Mouse (Mus musculus): ENCODE data around the gene Tmem120a. TPM values are rescaled to one million over a fixed set of nuclear protein-coding genes. Genes with fewer than 3 reads are reported as not detected.

Gene Tmem120a
- polyA plus RNA-seq (2015; fragmentation: Illumina TruSeq; extraction: RNeasy Lipid Tissue Mini Kit (QIAGEN cat#74804); ENCODE audit: insufficient read depth, low replicate concordance): 8.9 TPM

DNA sequence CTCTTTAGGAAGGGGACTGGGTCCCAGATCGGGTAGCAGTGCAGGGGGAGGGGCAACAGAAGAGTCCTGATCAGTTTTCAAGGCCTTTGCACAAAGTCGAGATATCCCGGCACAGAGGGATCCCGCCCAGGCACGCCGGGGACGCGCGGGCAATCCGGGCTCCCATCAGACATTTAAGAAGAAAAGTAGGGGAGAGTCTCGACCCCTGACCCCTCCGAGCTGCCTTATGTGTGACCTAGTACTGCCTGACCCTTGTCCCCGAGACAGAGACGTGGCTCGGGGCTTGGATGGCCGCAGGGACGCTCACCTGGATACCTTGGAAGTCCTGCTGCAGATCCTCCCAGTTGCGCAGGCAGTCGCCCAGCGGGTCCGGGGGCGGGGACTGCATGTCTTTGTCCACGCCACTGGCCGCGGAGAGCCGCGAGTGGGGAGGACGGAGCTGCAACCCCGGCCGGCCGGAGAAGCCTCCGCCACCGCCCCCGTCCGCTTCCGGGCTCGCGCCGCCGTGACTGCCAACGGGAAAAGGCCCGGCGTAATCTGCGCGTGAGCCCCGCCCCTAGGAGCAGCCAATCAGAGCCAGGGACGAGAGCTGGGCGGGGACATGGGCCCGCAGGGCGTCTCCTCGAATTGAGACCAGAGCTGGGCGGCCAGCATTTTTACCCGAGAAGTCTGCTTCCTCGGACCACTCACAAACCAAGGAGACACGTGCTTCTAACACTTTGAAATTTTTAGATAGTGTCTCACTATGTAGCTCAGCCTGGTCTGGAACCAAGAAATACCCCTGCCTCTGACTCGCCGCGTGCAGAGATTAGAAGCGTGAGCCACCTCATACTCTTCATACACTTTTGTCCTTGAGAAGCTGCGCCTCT is at the start of gene Tmem120a:
Gene Tmem120a, minus strand, starts transcription at position 708 of the 869 bp plus-strand sequence.

DNA sequence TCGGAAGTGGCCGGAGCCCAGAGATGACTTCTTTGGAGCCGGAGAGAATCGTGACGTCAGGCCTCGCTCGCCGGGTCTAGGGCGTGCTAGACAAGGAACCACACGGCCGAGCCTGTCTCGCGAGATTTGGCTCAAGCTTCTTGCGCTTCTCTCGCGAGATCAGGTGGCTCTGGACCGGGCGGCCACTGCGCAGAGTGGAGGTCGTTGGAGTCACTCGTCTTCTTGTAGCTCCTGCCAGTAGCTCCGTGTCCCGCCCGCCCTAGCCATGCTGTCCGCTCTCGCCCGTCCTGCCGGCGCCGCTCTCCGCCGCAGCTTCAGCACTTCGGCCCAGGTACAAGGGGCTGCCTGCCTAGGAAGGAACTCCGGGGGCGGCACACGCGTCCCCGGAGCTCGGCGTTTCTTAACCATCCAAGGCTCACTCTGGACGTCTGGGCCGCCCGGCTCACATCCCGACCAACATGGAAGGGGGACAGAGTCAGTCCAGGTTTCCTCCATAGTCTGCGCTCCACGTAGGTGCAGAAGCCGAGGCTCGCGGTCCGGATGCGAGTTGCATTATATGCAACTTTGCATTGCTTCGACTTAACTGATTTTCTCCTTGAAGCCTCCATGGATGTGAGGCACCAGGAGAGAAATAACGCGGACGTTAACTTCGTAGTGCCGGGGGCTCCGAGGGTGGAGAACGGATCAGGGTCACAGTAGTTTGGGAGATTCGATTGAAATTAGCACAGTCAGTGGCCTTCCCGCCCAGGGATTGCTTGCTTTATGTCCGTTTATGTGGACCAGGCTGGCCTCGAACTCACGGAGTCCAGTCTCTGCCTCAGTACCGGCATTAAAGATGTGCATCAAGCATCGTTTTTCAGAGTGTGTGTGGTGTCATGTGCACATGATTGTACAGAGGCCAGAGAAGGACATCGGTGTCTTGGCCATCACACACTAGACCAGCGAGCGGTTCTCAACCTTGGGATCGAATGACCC is 34.5 kb upstream of the Tmem120a start, which contains the start of gene Mdh2:
Gene Mdh2, plus strand, starts transcription at position 10 of the 975 bp plus-strand sequence.

DNA sequence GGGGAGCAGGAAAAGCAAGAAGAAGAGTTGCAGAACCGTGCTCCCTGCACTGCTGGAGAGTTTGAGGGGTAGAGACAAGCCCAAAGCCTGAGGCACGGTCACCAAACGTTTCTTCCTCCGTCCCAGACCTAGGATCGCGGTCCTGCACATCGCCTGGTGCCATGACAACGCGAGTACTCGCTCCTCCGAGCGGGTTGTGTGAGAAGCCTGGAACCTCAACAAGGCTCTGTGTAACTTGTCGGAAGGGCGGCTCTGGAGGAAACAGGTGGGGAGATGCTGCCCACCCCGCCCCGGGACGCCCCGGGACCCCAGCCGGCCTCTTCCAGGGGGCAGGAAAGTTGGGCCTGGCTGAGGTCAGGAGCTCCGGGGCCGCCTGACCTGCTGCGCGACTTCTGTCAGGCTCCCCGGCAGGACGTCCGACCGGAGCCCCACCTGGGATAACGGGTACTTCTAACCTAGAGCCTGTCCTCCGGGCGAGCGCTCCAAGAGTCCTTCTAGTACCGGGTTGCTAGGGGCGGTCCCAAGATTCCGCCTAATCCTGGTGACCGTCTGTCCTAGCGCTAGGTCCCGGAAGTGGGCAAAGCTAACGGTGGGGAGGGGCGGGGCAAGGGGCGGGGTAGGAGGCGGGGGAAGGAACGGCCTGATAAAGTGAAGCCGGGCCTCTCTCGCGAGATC is 33.7 kb upstream of the Tmem120a start, which contains the start of gene Styxl1:
Gene Styxl1, minus strand, starts transcription at position 590 of the 675 bp plus-strand sequence.

Other genes starting within 250 kb of the Tmem120a start
- 20.1 TPM for gene Hip1, start 199.3 kb downstream of the Tmem120a start, polyA plus RNA-seq (2015; fragmentation: Illumina TruSeq; extraction: RNeasy Lipid Tissue Mini Kit (QIAGEN cat#74804); ENCODE audit: insufficient read depth, low replicate concordance)
- gene Ccl26, start 180.9 kb downstream of the Tmem120a start, polyA plus RNA-seq (2015; fragmentation: Illumina TruSeq; extraction: RNeasy Lipid Tissue Mini Kit (QIAGEN cat#74804); ENCODE audit: insufficient read depth, low replicate concordance): not detected
- gene Ccl24, start 171.4 kb downstream of the Tmem120a start, polyA plus RNA-seq (2015; fragmentation: Illumina TruSeq; extraction: RNeasy Lipid Tissue Mini Kit (QIAGEN cat#74804); ENCODE audit: insufficient read depth, low replicate concordance): 6.6 TPM
- gene Rhbdd2, start 111.8 kb downstream of the Tmem120a start, polyA plus RNA-seq (2015; fragmentation: Illumina TruSeq; extraction: RNeasy Lipid Tissue Mini Kit (QIAGEN cat#74804); ENCODE audit: insufficient read depth, low replicate concordance): 10.8 TPM
- 21.5 TPM for gene Por, start 74.4 kb downstream of the Tmem120a start, polyA plus RNA-seq (2015; fragmentation: Illumina TruSeq; extraction: RNeasy Lipid Tissue Mini Kit (QIAGEN cat#74804); ENCODE audit: insufficient read depth, low replicate concordance)
- 0.43 TPM for gene Styxl1, start 33.9 kb upstream of the Tmem120a start, polyA plus RNA-seq (2015; fragmentation: Illumina TruSeq; extraction: RNeasy Lipid Tissue Mini Kit (QIAGEN cat#74804); ENCODE audit: insufficient read depth, low replicate concordance)
- 139 TPM for gene Mdh2, start 34.0 kb upstream of the Tmem120a start, polyA plus RNA-seq (2015; fragmentation: Illumina TruSeq; extraction: RNeasy Lipid Tissue Mini Kit (QIAGEN cat#74804); ENCODE audit: insufficient read depth, low replicate concordance)
- gene Srrm3, start 62.4 kb upstream of the Tmem120a start, polyA plus RNA-seq (2015; fragmentation: Illumina TruSeq; extraction: RNeasy Lipid Tissue Mini Kit (QIAGEN cat#74804); ENCODE audit: insufficient read depth, low replicate concordance): not detected
- gene Hspb1, start 143.5 kb upstream of the Tmem120a start, polyA plus RNA-seq (2015; fragmentation: Illumina TruSeq; extraction: RNeasy Lipid Tissue Mini Kit (QIAGEN cat#74804); ENCODE audit: insufficient read depth, low replicate concordance): 4.7 TPM
- 66.9 TPM for gene Ywhag, start 190.2 kb upstream of the Tmem120a start, polyA plus RNA-seq (2015; fragmentation: Illumina TruSeq; extraction: RNeasy Lipid Tissue Mini Kit (QIAGEN cat#74804); ENCODE audit: insufficient read depth, low replicate concordance)
- 1.8 TPM for gene Ssc4d, start 230.1 kb upstream of the Tmem120a start, polyA plus RNA-seq (2015; fragmentation: Illumina TruSeq; extraction: RNeasy Lipid Tissue Mini Kit (QIAGEN cat#74804); ENCODE audit: insufficient read depth, low replicate concordance)
- gene Zp3, start 235.7 kb upstream of the Tmem120a start, polyA plus RNA-seq (2015; fragmentation: Illumina TruSeq; extraction: RNeasy Lipid Tissue Mini Kit (QIAGEN cat#74804); ENCODE audit: insufficient read depth, low replicate concordance): not detected